Mouse (Mus musculus): Measurements from ENCODE around the gene Chst11.

DNA sequence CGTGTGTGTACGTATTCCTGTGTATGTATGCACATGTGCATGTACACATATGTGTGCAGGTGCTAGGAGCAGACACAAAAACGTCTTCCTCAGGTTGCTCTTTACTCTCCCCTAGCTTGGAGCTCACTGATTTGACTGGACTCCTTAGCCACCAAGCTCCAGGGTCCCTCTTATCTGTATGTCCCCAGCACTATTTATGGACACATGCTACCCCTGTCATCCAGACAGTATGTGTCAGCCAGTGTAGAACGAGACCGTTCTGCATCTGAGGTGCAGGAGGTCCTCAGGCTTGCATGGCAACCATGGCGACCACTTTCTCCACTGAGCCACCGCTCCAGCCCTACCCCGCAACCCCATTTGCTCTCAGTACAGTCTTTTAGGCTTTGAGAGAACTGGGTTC lies 93.4 kb downstream of the Chst11 start:
- no peak for TF ChIP-seq E2F4 (IDR thresholded peaks at IDR 0.05; ENCODE audit: insufficient read depth)
- no peak for TF ChIP-seq POLR2A (IDR thresholded peaks at IDR 0.05; ENCODE audit: insufficient read length, low read depth)
- TF ChIP-seq REST (IDR thresholded peaks at IDR 0.05; ENCODE audit: insufficient read depth, insufficient read length), result no peak
- TF ChIP-seq MAX (IDR thresholded peaks at IDR 0.05; ENCODE audit: low read depth), result no peak

Measured in myocyte (in vitro differentiated cells).